Mouse (Mus musculus): ENCODE data around the gene Sbk2. TPM values are rescaled to one million over a fixed set of nuclear protein-coding genes. Genes with fewer than 3 reads are reported as not detected.

The Sbk2 gene
- polyA plus RNA-seq (2015; fragmentation: Illumina TruSeq; extraction: RNeasy Lipid Tissue Mini Kit (QIAGEN cat#74804); ENCODE audit: insufficient read depth, low read depth, low replicate concordance), result not detected

GRCm38 (mm10) chr7:4964272-4964671 is at the start of gene Sbk2:
TSS of gene Sbk2 (minus strand) at chr7:4964406.

GRCm38 (mm10) chr7:4996003-4996895 is 32.0 kb upstream of the Sbk2 start, which contains the start of gene Zfp579:
TSS of gene Zfp579 (minus strand) at chr7:4996158.

DNA sequence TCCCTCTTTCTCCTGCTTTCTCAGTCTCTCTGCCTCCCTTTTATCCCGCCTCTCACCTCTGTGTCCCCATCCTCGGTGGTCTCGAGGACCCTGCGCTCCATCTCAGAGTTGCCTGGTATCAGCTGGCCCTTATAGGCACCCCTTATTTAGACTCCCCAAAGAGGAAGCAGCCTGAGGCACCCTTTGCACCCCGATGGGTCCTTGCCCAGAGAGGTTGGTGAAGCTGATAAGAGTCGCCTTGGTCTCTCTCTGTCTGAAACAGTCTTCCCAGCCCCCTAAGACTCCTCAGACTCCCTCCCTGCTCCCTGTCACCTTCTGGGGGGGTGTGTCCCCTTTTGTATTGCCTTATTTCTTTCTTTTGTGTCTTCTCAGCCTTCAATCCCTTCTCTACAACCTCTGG is 6.9 kb upstream of the Sbk2 start, which contains the start of gene Sbk3:
Sbk3 (minus strand) TSS at position 101 of the 400 bp plus-strand sequence.

DNA sequence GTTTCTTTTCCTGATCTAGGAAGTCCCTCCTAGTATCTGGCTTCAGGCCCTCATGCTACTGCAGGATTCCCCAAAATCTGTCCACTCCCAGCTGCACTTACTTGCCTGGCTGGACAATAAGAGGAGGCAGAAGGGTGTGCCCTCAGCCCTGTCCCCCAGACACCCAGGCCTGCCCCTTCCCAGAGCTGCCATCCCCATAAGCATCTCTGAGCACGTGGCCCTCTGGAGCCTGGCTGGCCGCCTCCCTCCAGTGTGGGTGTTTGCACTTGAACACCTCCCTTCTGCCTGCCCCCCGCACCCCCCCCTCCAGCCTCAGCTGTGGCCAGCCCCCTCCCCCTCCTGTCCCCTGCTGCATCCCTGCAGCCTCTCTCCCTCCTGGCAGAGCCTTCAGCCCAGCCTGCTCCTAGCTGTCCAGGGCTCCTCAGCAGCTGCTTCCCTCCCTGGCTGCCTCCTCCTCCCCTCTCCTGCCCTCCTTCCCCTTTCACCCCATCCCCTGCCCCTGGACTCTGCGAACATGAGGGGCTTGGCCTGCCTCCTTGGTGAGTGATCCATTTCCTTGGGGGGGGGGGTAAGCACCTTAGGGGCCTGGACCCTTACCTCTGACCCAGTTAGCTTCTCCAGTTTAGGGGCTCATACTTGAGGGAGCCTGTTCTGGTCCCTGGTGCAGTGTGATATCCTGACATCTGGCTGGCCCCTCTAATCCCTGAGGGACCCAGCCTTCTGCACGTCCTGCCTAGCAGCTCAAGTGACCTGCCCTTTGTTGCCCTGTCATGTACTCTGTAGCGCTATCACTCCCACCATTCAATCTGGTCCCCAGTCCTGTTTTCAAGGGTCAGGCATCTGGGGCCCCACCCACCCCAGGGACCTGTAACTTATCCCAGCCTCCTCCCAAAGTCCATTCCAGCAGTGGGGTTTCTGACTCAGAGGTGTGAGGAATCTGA is 38.5 kb downstream of the Sbk2 start, which contains the start of gene Ssc5d:
Ssc5d (plus strand) TSS at position 345 of the 941 bp plus-strand sequence.

DNA sequence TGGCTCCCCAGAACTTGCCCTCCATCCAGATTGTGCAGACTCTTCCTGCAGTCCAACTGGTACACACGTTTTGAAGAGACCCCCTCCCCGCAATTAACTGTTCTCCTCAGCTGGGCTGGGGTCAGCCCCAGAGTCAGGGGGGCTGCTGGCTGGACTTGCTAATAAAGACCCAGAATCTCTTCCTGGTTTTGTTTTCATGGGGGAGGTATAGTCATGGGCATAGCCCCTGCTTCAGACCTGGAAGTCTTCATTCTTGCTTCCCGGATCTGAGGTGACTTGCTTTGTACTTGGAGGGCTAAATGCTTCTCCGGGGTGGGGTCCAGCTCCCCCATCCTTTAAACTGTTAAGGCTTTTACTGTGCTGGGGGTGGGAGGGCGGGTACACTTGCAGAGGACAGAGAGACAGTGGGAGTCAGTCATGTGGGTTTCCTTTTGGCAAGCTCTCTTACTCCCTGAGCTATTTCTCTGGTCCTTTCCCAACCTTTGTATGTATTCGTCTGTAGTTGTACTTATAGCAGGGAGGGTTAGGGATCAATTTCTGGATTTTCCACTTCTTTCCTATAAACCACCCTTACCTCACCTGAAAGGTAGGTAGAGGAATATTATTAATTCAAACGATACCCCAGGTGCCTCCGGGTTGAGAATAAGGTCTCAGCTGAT is 42.3 kb downstream of the Sbk2 start, which contains the start of gene Nat14:
Nat14 (plus strand) TSS at position 205 of the 659 bp plus-strand sequence.

DNA sequence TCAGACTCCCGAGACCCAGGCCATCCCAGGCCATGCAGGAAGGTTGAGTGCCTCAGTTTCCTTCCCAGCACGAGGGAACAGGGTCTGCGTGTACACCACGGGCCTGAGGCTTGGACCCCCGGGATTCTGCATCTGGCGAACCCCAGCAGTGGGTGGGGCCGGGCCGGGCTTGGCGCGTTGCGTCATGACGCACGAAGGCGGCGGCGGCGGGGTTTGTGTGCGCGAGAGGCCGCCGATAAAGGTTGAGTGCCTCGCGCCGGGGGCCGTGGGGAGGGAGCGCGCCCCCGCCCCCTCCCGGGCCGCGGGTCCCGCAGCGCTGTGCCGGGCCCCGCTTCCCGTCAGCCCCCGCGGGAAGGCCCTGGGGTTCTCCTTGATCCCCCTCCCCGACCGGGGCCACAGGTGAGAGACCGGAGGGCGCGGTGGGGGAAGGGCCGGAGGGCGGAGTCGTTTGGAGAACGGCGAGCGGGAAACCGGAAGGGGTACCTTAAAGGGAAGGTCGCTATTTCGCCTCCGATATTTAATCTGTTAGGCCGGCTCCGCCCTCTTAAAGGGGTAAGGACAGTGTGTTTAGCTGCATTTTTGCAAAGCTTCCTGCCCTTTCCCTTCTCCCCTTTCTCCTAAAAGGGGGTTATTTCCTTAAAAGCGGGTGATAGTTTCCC is 49.1 kb downstream of the Sbk2 start, which contains the start of gene Zfp628:
Zfp628 (plus strand) TSS at position 211 of the 659 bp plus-strand sequence.

DNA sequence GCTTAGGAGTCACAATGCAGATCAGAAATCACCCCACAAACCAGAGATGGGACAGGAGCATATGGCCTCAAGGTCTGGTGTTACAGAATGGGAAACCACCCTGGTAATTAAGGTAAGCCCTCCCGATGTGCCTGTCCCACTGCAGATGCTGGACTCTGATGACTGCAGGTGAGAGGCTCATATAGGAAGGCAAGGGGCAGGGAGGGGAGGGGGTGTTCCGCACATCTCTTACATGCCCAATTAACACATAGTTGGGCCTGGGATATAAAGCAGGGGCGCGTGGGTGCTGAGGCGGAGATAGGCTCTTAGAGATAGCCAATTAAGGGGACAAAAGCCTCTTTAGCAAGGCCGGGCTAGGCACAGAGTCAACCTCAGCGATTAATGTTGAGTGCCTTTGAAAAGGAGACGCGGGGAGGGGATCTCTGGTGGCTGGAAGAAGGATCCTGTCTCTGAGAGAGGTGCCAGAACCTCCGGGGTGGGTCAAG is 57.7 kb downstream of the Sbk2 start, which contains the start of gene Gm36210:
Gm36210 (minus strand) TSS at position 51 of the 485 bp plus-strand sequence.

Other genes starting within 250 kb of the Sbk2 start
- gene Tmem150b, start 239.2 kb downstream of the Sbk2 start, polyA plus RNA-seq (2015; fragmentation: Illumina TruSeq; extraction: RNeasy Lipid Tissue Mini Kit (QIAGEN cat#74804); ENCODE audit: insufficient read depth, low read depth, low replicate concordance), result not detected
- gene Kmt5c, start 224.3 kb downstream of the Sbk2 start, polyA plus RNA-seq (2015; fragmentation: Illumina TruSeq; extraction: RNeasy Lipid Tissue Mini Kit (QIAGEN cat#74804); ENCODE audit: insufficient read depth, low read depth, low replicate concordance), result 21.1 TPM
- gene Cox6b2, start 211.3 kb downstream of the Sbk2 start, polyA plus RNA-seq (2015; fragmentation: Illumina TruSeq; extraction: RNeasy Lipid Tissue Mini Kit (QIAGEN cat#74804); ENCODE audit: insufficient read depth, low read depth, low replicate concordance), result 5.7 TPM
- gene Fam71e2, start 193.1 kb downstream of the Sbk2 start, polyA plus RNA-seq (2015; fragmentation: Illumina TruSeq; extraction: RNeasy Lipid Tissue Mini Kit (QIAGEN cat#74804); ENCODE audit: insufficient read depth, low read depth, low replicate concordance), result not detected
- not detected for gene Il11, start 181.5 kb downstream of the Sbk2 start, polyA plus RNA-seq (2015; fragmentation: Illumina TruSeq; extraction: RNeasy Lipid Tissue Mini Kit (QIAGEN cat#74804); ENCODE audit: insufficient read depth, low read depth, low replicate concordance)
- not detected for gene Tmem190, start 181.5 kb downstream of the Sbk2 start, polyA plus RNA-seq (2015; fragmentation: Illumina TruSeq; extraction: RNeasy Lipid Tissue Mini Kit (QIAGEN cat#74804); ENCODE audit: insufficient read depth, low read depth, low replicate concordance)
- 8.4 TPM for gene Tmem238, start 174.8 kb downstream of the Sbk2 start, polyA plus RNA-seq (2015; fragmentation: Illumina TruSeq; extraction: RNeasy Lipid Tissue Mini Kit (QIAGEN cat#74804); ENCODE audit: insufficient read depth, low read depth, low replicate concordance)
- 480 TPM for gene Rpl28, start 171.5 kb downstream of the Sbk2 start, polyA plus RNA-seq (2015; fragmentation: Illumina TruSeq; extraction: RNeasy Lipid Tissue Mini Kit (QIAGEN cat#74804); ENCODE audit: insufficient read depth, low read depth, low replicate concordance)
- 16.8 TPM for gene Ube2s, start 151.8 kb downstream of the Sbk2 start, polyA plus RNA-seq (2015; fragmentation: Illumina TruSeq; extraction: RNeasy Lipid Tissue Mini Kit (QIAGEN cat#74804); ENCODE audit: insufficient read depth, low read depth, low replicate concordance)
- gene Shisa7, start 119.7 kb downstream of the Sbk2 start, polyA plus RNA-seq (2015; fragmentation: Illumina TruSeq; extraction: RNeasy Lipid Tissue Mini Kit (QIAGEN cat#74804); ENCODE audit: insufficient read depth, low read depth, low replicate concordance), result 0.30 TPM
- gene Isoc2b, start 94.1 kb downstream of the Sbk2 start, polyA plus RNA-seq (2015; fragmentation: Illumina TruSeq; extraction: RNeasy Lipid Tissue Mini Kit (QIAGEN cat#74804); ENCODE audit: insufficient read depth, low read depth, low replicate concordance), result 12.2 TPM
- gene Isoc2a, start 87.3 kb downstream of the Sbk2 start, polyA plus RNA-seq (2015; fragmentation: Illumina TruSeq; extraction: RNeasy Lipid Tissue Mini Kit (QIAGEN cat#74804); ENCODE audit: insufficient read depth, low read depth, low replicate concordance), result 9.6 TPM
- gene Gm36210, start 57.9 kb downstream of the Sbk2 start, polyA plus RNA-seq (2015; fragmentation: Illumina TruSeq; extraction: RNeasy Lipid Tissue Mini Kit (QIAGEN cat#74804); ENCODE audit: insufficient read depth, low read depth, low replicate concordance), result not detected
- gene Zfp628, start 49.2 kb downstream of the Sbk2 start, polyA plus RNA-seq (2015; fragmentation: Illumina TruSeq; extraction: RNeasy Lipid Tissue Mini Kit (QIAGEN cat#74804); ENCODE audit: insufficient read depth, low read depth, low replicate concordance), result 1.4 TPM
- gene Nat14, start 42.4 kb downstream of the Sbk2 start, polyA plus RNA-seq (2015; fragmentation: Illumina TruSeq; extraction: RNeasy Lipid Tissue Mini Kit (QIAGEN cat#74804); ENCODE audit: insufficient read depth, low read depth, low replicate concordance), result 4.6 TPM
- gene Ssc5d, start 38.6 kb downstream of the Sbk2 start, polyA plus RNA-seq (2015; fragmentation: Illumina TruSeq; extraction: RNeasy Lipid Tissue Mini Kit (QIAGEN cat#74804); ENCODE audit: insufficient read depth, low read depth, low replicate concordance), result 1.2 TPM
- gene Sbk3, start 6.8 kb upstream of the Sbk2 start, polyA plus RNA-seq (2015; fragmentation: Illumina TruSeq; extraction: RNeasy Lipid Tissue Mini Kit (QIAGEN cat#74804); ENCODE audit: insufficient read depth, low read depth, low replicate concordance), result not detected
- gene Zfp579, start 31.8 kb upstream of the Sbk2 start, polyA plus RNA-seq (2015; fragmentation: Illumina TruSeq; extraction: RNeasy Lipid Tissue Mini Kit (QIAGEN cat#74804); ENCODE audit: insufficient read depth, low read depth, low replicate concordance), result 41.7 TPM
- 7.4 TPM for gene Zfp524, start 50.0 kb upstream of the Sbk2 start, polyA plus RNA-seq (2015; fragmentation: Illumina TruSeq; extraction: RNeasy Lipid Tissue Mini Kit (QIAGEN cat#74804); ENCODE audit: insufficient read depth, low read depth, low replicate concordance)
- 6.8 TPM for gene Fiz1, start 50.3 kb upstream of the Sbk2 start, polyA plus RNA-seq (2015; fragmentation: Illumina TruSeq; extraction: RNeasy Lipid Tissue Mini Kit (QIAGEN cat#74804); ENCODE audit: insufficient read depth, low read depth, low replicate concordance)
- not detected for gene Gm44973, start 51.1 kb upstream of the Sbk2 start, polyA plus RNA-seq (2015; fragmentation: Illumina TruSeq; extraction: RNeasy Lipid Tissue Mini Kit (QIAGEN cat#74804); ENCODE audit: insufficient read depth, low read depth, low replicate concordance)
- 5.3 TPM for gene Zfp865, start 56.0 kb upstream of the Sbk2 start, polyA plus RNA-seq (2015; fragmentation: Illumina TruSeq; extraction: RNeasy Lipid Tissue Mini Kit (QIAGEN cat#74804); ENCODE audit: insufficient read depth, low read depth, low replicate concordance)
- gene Ccdc106, start 56.1 kb upstream of the Sbk2 start, polyA plus RNA-seq (2015; fragmentation: Illumina TruSeq; extraction: RNeasy Lipid Tissue Mini Kit (QIAGEN cat#74804); ENCODE audit: insufficient read depth, low read depth, low replicate concordance), result not detected
- gene 4632433K11Rik, start 69.7 kb upstream of the Sbk2 start, polyA plus RNA-seq (2015; fragmentation: Illumina TruSeq; extraction: RNeasy Lipid Tissue Mini Kit (QIAGEN cat#74804); ENCODE audit: insufficient read depth, low read depth, low replicate concordance), result not detected
- gene Zfp784, start 74.0 kb upstream of the Sbk2 start, polyA plus RNA-seq (2015; fragmentation: Illumina TruSeq; extraction: RNeasy Lipid Tissue Mini Kit (QIAGEN cat#74804); ENCODE audit: insufficient read depth, low read depth, low replicate concordance), result 0.63 TPM
- gene Zfp580, start 87.1 kb upstream of the Sbk2 start, polyA plus RNA-seq (2015; fragmentation: Illumina TruSeq; extraction: RNeasy Lipid Tissue Mini Kit (QIAGEN cat#74804); ENCODE audit: insufficient read depth, low read depth, low replicate concordance), result 2.1 TPM
- 46.4 TPM for gene U2af2, start 97.7 kb upstream of the Sbk2 start, polyA plus RNA-seq (2015; fragmentation: Illumina TruSeq; extraction: RNeasy Lipid Tissue Mini Kit (QIAGEN cat#74804); ENCODE audit: insufficient read depth, low read depth, low replicate concordance)
- gene Epn1, start 115.8 kb upstream of the Sbk2 start, polyA plus RNA-seq (2015; fragmentation: Illumina TruSeq; extraction: RNeasy Lipid Tissue Mini Kit (QIAGEN cat#74804); ENCODE audit: insufficient read depth, low read depth, low replicate concordance), result 53.1 TPM
- gene Rfpl4, start 152.5 kb upstream of the Sbk2 start, polyA plus RNA-seq (2015; fragmentation: Illumina TruSeq; extraction: RNeasy Lipid Tissue Mini Kit (QIAGEN cat#74804); ENCODE audit: insufficient read depth, low read depth, low replicate concordance), result not detected
- not detected for gene Rasl2-9, start 161.5 kb upstream of the Sbk2 start, polyA plus RNA-seq (2015; fragmentation: Illumina TruSeq; extraction: RNeasy Lipid Tissue Mini Kit (QIAGEN cat#74804); ENCODE audit: insufficient read depth, low read depth, low replicate concordance)
- gene Vmn1r55, start 185.3 kb upstream of the Sbk2 start, polyA plus RNA-seq (2015; fragmentation: Illumina TruSeq; extraction: RNeasy Lipid Tissue Mini Kit (QIAGEN cat#74804); ENCODE audit: insufficient read depth, low read depth, low replicate concordance), result not detected
- not detected for gene Vmn1r56, start 232.3 kb upstream of the Sbk2 start, polyA plus RNA-seq (2015; fragmentation: Illumina TruSeq; extraction: RNeasy Lipid Tissue Mini Kit (QIAGEN cat#74804); ENCODE audit: insufficient read depth, low read depth, low replicate concordance)

Data from pancreas, adult 10 weeks (tissue).